Mouse (Mus musculus) small intestine, adult 2 months (tissue): ENCODE measurements around the gene Hmgn2. TPM values are rescaled to one million over a fixed set of nuclear protein-coding genes. Genes with fewer than 3 reads are reported as not detected.

Source experiments
- H3K27ac ChIP-seq: fragments of 200-500 bp; 2 replicates; pipeline ENCODE4 v1.5.1; 2012; ENCODE audit warnings: low read depth, low read length, control low read depth, inconsistent platforms; ENCODE audit not compliant: insufficient read depth
- H3K27me3 ChIP-seq: fragments of 200-500 bp; 2 replicates; pipeline ENCODE4 v1.6.1; 2012; ENCODE audit warnings: mild to moderate bottlenecking, moderate library complexity, low read length, inconsistent platforms; ENCODE audit not compliant: control insufficient read depth, insufficient read depth
- H3K36me3 ChIP-seq: fragments of 200-500 bp; 2 replicates; pipeline ENCODE4 v1.6.1; 2012; ENCODE audit warnings: mild to moderate bottlenecking, low read length, control low read depth, inconsistent platforms; ENCODE audit not compliant: control insufficient read depth, insufficient read depth
- H3K4me1 ChIP-seq: fragments of 200-500 bp; 2 replicates; pipeline ENCODE4 v1.6.1; 2012; ENCODE audit warnings: low read length, inconsistent platforms, mixed read lengths; ENCODE audit not compliant: control insufficient read depth, insufficient read depth, insufficient read length
- H3K4me3 ChIP-seq: fragments of 200-500 bp; 2 replicates; pipeline ENCODE4 v1.5.1; 2012; ENCODE audit warnings: low read depth, mild to moderate bottlenecking, control low read depth, inconsistent platforms, low read length, moderate library complexity
- CTCF ChIP-seq: fragments of 200-500 bp; IDR thresholded peaks from 2 replicates; pipeline ENCODE4 v1.5.1; 2012; ENCODE audit warnings: low read depth, mild to moderate bottlenecking, control low read depth, inconsistent platforms, low read length, moderate library complexity, mixed read lengths; ENCODE audit not compliant: insufficient replicate concordance, insufficient read length; ENCODE audit errors: extremely low read depth
- POLR2A ChIP-seq: fragments of 200-500 bp; IDR thresholded peaks from 2 replicates; pipeline ENCODE4 v1.6.1; 2012; ENCODE audit warnings: low read depth, mild to moderate bottlenecking, control low read depth, inconsistent platforms, low read length, moderate library complexity
- WGBS: fragments of 180-500 bp; shearing (Covaris S2); methylation state at CpG from one replicate; pipeline ENCODE4 v1.1.7; 2018; 5-methylcytosine and 5-hydroxymethylcytosine counted together
- polyA plus RNA-seq: library from polyadenylated mRNA; depleted of rRNA; stranded (reverse); fragments of >200 nt; gene quantifications from 2 replicates; pipeline ENCODE4 v1.2.3, GENCODE M21; 2012

Gene Hmgn2
- polyA plus RNA-seq, 1 experiment: 6.3 TPM

DNA sequence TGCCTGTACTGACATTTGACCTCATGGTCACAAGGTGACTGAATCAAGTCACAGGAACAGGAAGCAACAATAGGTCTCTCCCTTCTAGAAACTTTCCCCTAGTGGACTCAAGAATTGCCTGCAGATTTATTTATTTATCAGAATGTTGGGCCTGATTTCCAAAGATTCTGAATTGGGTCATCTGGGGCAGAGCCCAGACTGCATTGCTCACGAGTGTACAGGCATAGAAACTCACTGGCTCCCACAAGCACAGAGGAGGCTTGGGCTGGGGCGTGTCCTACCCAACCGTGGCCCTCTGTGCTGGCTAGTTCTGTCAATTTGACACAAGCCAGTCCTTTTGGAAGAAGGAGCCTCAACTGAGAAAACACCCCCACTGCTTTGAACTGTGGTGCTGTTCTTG is 26.9 kb downstream of the Hmgn2 start:
- Histone ChIP-seq H3K27ac (no peak overlapping the region), H3K36me3 (no peaks in the 10 kb centered on the region), H3K4me1 (no peaks in the 10 kb centered on the region), H3K27me3 (no peaks in the 10 kb centered on the region), H3K4me3 (no peak overlapping the region)
- no peak for TF ChIP-seq CTCF
- TF ChIP-seq POLR2A: no peak
- WGBS: 45% methylated on average over 3 of the region's 3 CpGs

DNA sequence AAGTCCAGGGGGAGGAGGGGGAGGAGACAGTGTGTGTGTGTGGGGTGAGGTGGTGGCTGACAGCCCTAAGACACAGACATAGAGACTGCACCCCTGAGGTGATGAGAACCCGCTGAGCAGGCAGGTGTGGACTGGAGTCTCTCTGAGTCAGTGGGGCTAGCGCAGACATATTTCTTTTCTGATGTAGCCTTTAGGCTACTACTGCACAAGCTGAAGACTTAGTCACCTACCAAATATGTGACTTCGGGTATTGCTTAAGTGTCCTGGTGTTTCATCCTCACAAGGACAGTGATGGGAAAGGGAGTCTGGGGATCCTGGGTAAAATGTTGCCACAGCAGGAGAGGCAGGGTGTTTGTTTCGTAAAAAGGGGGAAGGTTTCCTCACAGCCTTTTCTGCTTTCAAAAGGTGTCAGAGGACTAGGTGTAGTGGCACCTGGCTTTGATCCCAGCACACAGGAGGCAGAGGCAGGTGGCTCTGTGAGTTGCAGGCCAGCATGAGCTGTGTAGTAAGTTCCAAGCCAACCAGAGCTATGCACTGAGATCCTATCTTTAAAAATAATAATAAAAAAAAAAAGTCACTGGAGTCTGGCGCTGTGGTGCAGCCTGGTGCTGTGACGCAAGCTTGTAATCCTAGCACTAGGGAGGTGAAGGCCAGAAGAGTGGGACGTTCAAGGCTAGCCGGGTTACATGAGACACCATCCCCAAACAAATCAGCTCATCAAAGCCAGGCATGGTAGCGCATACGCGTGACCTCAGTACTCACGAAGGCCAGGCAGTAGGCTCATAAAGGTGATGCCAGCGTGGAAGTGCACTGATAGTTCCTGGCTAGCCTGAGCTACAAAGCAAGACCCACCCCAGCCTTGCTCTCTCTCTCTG is 27.8 kb downstream of the Hmgn2 start:
- H3K36me3 ChIP-seq: no peaks in the 10 kb centered on the region
- TF ChIP-seq POLR2A: no peak
- no peak for TF ChIP-seq CTCF
- WGBS: 82% methylated on average over 13 of the region's 13 CpGs

DNA sequence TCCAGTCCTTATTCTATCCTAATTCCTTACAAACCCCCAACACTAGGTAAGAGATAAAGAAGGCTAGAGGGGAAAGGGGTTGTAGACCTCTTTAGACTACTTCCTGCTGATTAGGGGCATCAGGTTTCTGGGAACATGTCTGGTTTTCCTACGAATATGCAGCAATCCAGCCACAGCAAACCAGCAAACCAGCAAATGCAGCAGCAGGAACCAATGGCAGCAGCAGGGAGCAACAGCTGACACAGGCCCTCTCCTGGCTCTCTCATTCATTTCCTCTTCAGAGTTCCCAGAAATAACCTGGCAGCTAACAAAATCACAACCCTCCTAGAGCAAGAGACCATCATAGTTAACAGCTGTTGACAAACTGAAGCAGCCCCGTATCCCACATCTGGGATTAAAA is 30.4 kb downstream of the Hmgn2 start:
- Histone ChIP-seq H3K4me3 (no peak overlapping the region), H3K27me3 (no peaks in the 10 kb centered on the region), H3K4me1 (no peaks in the 10 kb centered on the region), H3K27ac (no peak overlapping the region), H3K36me3 (no peaks in the 10 kb centered on the region)
- TF ChIP-seq CTCF: no peak
- no peak for TF ChIP-seq POLR2A
- 79% methylated on average over 2 of the region's 2 CpGs for WGBS

More for the DNA sequence above, 27.8 kb downstream of the Hmgn2 start:
- Histone ChIP-seq H3K4me1 (no peaks in the 10 kb centered on the region), H3K27me3 (no peaks in the 10 kb centered on the region), H3K27ac (no peak overlapping the region), H3K4me3 (no peak overlapping the region)

DNA sequence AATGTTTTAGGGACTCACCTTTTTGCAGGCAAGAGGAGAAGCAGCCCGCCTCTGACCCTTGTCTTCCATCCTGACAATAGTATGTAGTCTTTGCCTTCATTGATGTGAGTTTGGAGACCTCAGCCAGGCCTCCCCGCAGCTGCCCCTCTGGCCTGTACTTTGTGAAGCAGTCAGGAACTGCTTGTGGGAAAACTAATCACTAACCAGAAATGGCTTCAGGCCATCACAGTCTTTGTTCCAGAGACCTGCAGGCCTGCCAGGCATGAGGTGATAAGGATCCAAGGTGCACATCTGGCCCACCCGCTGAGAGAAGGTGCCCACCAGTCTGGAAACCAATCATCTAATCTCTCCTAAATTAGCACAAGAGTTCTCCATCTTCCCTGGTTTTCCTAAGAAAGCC is 36.7 kb downstream of the Hmgn2 start:
- Histone ChIP-seq H3K27ac (no peak overlapping the region), H3K4me1 (peaks cover 7% of the 10 kb centered on the region), H3K4me3 (no peak overlapping the region), H3K36me3 (no peaks in the 10 kb centered on the region), H3K27me3 (no peaks in the 10 kb centered on the region)
- no peak for TF ChIP-seq CTCF
- no peak for TF ChIP-seq POLR2A
- WGBS: 59% methylated on average over 3 of the region's 3 CpGs

DNA sequence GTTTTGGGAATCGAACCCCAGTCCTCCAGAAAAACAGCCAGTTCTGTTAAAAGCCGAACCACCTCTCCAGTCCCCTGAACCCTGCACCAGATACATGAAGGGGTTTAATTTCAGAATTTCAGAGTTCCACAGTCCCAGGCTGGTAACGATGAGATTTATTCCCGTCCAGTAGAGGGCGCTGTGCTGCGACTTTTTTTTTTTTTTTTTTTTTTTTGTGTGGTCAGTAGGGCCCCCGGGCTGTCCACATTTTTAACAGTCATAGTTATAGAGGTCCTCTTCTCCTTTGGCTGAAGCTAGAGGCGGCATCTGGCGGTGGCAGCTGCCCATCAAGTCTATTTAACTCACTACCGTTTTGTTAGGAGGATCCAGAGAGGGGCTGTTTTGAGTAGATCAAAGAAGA is 37.1 kb downstream of the Hmgn2 start:
- Histone ChIP-seq H3K27ac (no peak overlapping the region), H3K4me3 (no peak overlapping the region), H3K27me3 (no peaks in the 10 kb centered on the region), H3K36me3 (no peaks in the 10 kb centered on the region), H3K4me1 (peaks cover 7% of the 10 kb centered on the region)
- no peak for TF ChIP-seq POLR2A
- TF ChIP-seq CTCF: peak; percentile 68; the same call in 1 of the 2 replicates
- 17% methylated on average over 10 of the region's 10 CpGs for WGBS

DNA sequence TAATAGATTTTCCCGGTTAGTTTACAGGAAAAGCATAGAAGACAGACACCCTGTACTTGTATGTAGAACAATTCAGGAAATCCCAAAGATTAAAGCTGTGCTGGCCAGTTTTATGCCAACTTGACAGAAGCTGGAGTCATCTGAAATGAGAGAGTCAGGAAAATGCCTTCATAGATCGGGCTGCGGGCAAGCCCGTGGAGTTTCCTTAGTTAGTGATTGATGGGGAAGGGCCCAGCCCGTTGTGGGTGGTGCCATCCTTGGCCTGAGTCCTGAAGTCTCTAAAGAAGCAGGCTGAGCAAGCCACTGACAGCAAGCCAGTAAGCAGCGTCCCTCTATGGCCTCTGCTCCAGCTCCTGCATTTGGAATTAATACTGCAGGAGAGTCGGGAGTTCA is 39.2 kb downstream of the Hmgn2 start:
- Histone ChIP-seq H3K36me3 (no peaks in the 10 kb centered on the region), H3K27ac (no peak overlapping the region), H3K4me1 (peaks cover 7% of the 10 kb centered on the region), H3K4me3 (peak overlapping the region; percentile 38), H3K27me3 (no peaks in the 10 kb centered on the region)
- no peak for TF ChIP-seq CTCF
- no peak for TF ChIP-seq POLR2A
- 8% methylated on average over 7 of the region's 7 CpGs for WGBS

DNA sequence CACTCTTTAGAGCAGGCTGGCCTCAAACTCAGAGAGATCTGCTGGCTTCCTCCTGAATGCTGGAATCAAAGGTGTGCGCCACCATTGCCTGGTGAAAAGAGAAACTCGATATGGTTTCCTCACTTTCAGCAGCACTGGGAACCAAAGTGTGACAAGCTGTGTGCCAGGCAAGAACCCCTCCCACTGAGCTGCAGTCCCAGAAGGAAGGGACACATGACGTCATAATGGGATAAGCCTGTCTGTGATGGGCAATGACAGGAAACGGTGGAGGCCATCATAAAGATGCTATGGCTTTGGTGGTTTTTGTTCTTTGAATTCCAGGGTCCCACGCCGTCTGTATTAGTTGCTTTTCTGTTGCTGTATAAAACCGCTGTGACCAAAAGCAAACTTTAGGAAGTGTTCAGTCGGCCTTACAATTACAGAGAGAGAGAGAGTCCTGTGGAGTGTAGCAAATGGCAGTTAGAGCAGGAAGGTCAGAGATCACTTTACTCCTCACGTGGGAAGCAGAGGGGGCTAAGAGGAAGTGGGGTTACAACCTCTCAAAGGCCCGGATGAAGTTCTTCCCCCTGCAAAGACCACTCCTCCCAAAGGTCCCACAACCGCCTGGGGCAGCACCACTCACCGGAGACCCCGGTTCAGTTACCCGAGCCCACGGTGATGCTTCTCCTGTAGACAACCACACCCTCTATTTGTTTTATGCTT is 39.7 kb downstream of the Hmgn2 start:
- peak overlapping the region; percentile 38 for H3K4me3 ChIP-seq
- H3K4me1 ChIP-seq: peaks cover 7% of the 10 kb centered on the region
- no peak overlapping the region for H3K27ac ChIP-seq
- H3K36me3 ChIP-seq: no peaks in the 10 kb centered on the region
- TF ChIP-seq POLR2A (no peak), CTCF (no peak)
- WGBS: 20% methylated on average over 15 of the region's 15 CpGs
- H3K27me3 ChIP-seq: no peaks in the 10 kb centered on the region
